Mouse (Mus musculus) heart, embryonic 14.5 days (tissue): ENCODE results near the gene Sept6. TPM values are rescaled to one million over a fixed set of nuclear protein-coding genes. Genes with fewer than 3 reads are reported as not detected.
A peak's percentile ranks its signal among the peaks of the same experiment; 100 is the strongest.

Experiments
- ATAC-seq: fragments of 200-750 bp; cut with Nextera tagmentation; 2 replicates; pipeline ENCODE4 v1.8.0; 2017; ENCODE audit warnings: low read depth, moderate TSS enrichment; ENCODE audit not compliant: insufficient number of reproducible peaks, insufficient read depth, low FRiP score
- H3K27ac ChIP-seq, 2 experiments: fragments of 200-500 bp in 1 of 2; fragments of 300-500 bp in 1 of 2; sonication (generic) in 1 of 2; replicated peaks in 1 of 2; 2 replicates each; pipeline ENCODE4 v1.5.1; 2012 to 2014; ENCODE audit warnings: low read depth in 2 of 2, low read length in 2 of 2, control low read depth in 1 of 2, mild to moderate bottlenecking in 1 of 2, mixed read lengths in 1 of 2; ENCODE audit not compliant: control insufficient read depth in 1 of 2, insufficient read depth in 1 of 2
- H3K27me3 ChIP-seq: fragments of 300-500 bp; sonication (generic); 2 replicates; pipeline ENCODE4 v1.6.1; 2014; ENCODE audit warnings: mild to moderate bottlenecking, low read length, control low read depth; ENCODE audit not compliant: control insufficient read depth, insufficient read depth
- H3K36me3 ChIP-seq: fragments of 300-500 bp; sonication (generic); 2 replicates; pipeline ENCODE4 v1.6.1; 2014; ENCODE audit warnings: mild to moderate bottlenecking, control low read depth, low read length, mixed read lengths; ENCODE audit not compliant: control insufficient read depth, insufficient read depth
- H3K4me1 ChIP-seq, 2 experiments: fragments of 200-500 bp in 1 of 2; fragments of 300-500 bp in 1 of 2; sonication (generic) in 1 of 2; 2 replicates each; pipeline ENCODE4 v1.6.1; 2012 to 2014; ENCODE audit warnings: low read length in 2 of 2, control low read depth in 1 of 2, mixed read lengths in 1 of 2; ENCODE audit not compliant: control insufficient read depth in 2 of 2, insufficient read depth in 2 of 2
- H3K4me2 ChIP-seq: fragments of 300-500 bp; sonication (generic); 2 replicates; pipeline ENCODE4 v1.6.1; 2014; ENCODE audit warnings: mild to moderate bottlenecking, low read length
- H3K4me3 ChIP-seq, 2 experiments: fragments of 200-500 bp in 1 of 2; fragments of 300-500 bp in 1 of 2; sonication (generic) in 1 of 2; 2 replicates each; pipeline ENCODE4 v1.5.1; 2012 to 2014; ENCODE audit warnings: low read length in 2 of 2, mild to moderate bottlenecking in 2 of 2, control low read depth in 1 of 2, low read depth in 1 of 2, moderate library complexity in 1 of 2; ENCODE audit not compliant: control insufficient read depth in 1 of 2, insufficient read depth in 1 of 2
- H3K9ac ChIP-seq: fragments of 300-500 bp; sonication (generic); 2 replicates; pipeline ENCODE4 v1.6.1; 2014; ENCODE audit warnings: mild to moderate bottlenecking, low read length
- H3K9me3 ChIP-seq: fragments of 300-500 bp; sonication (generic); 2 replicates; pipeline ENCODE4 v1.6.1; 2016; ENCODE audit warnings: low read length, control low read depth; ENCODE audit not compliant: control insufficient read depth
- WGBS: fragments of 180-500 bp; shearing (Covaris S2); extraction: QIAGEN DNeasy Blood & Tissue Kit; methylation state at CpG from one replicate; pipeline ENCODE4 v1.1.7; 2014; 5-methylcytosine and 5-hydroxymethylcytosine counted together
- polyA plus RNA-seq: library from polyadenylated mRNA; unstranded; fragments of >200 nt; fragmentation: Nextera tagmentation; extraction: Ambion mirVana; gene quantifications from 2 replicates; pipeline ENCODE4 v1.2.1, GENCODE M21; 2014

Gene Sept6
- polyA plus RNA-seq, 1 experiment from 2014 or later: 55.9 TPM

GRCm38 (mm10) chrX:36864609-36865328, 126.8 kb downstream of the Sept6 start:
- ATAC-seq: no peak
- no peaks in the 10 kb centered on the region for H3K36me3 ChIP-seq
- H3K9me3 ChIP-seq: no peaks in the 10 kb centered on the region
- peak overlapping the region; percentile 42 to 59; a peak in 3 of 4 replicates for H3K4me3 ChIP-seq
- peak overlapping the region in 1 of 2 experiments; percentile 68; a peak in 1 of 4 replicates for H3K27ac ChIP-seq
- H3K27me3 ChIP-seq: no peaks in the 10 kb centered on the region
- H3K9ac ChIP-seq: peak overlapping the region; percentile 70
- 48% methylated on average over 8 of the region's 8 CpGs for WGBS
- H3K4me2 ChIP-seq: peak overlapping the region; percentile 55
- peaks cover 0 to 6% of the 10 kb centered on the region in 2 experiments; a peak in 1 of 4 replicates for H3K4me1 ChIP-seq

- ATAC-seq: peak; percentile 59; the same call in 1 of the 2 replicates
- Histone ChIP-seq H3K36me3 (no peaks in the 10 kb centered on the region), H3K4me1 (peaks cover 0 to 6% of the 10 kb centered on the region in 2 experiments; a peak in 1 of 4 replicates), H3K27me3 (no peaks in the 10 kb centered on the region), H3K4me2 (peak overlapping the region; percentile 64), H3K4me3 (peak overlapping the region; percentile 42 to 59), H3K27ac (peak overlapping the region; percentile 68; a peak in 3 of 4 replicates), H3K9me3 (no peaks in the 10 kb centered on the region), H3K9ac (peak overlapping the region; percentile 70)
- WGBS: 18% methylated on average over 37 of the region's 44 CpGs
These were observed 127.6 kb downstream of the Sept6 start for GRCm38 (mm10) chrX:36863766-36864608.

Other genes with a start within 250 kb of the Sept6 start
- gene Slc25a43, start 248.1 kb downstream of the Sept6 start, polyA plus RNA-seq: 3.8 and 4.4 TPM in 2 replicates
- 1,151 and 1,230 TPM in 2 replicates for gene Slc25a5, start 196.1 kb downstream of the Sept6 start, polyA plus RNA-seq
- gene Ube2a, start 117.9 kb downstream of the Sept6 start, polyA plus RNA-seq: 157 and 162 TPM in 2 replicates
- gene C330007P06Rik, start 117.7 kb downstream of the Sept6 start, polyA plus RNA-seq: 20.0 and 21.1 TPM in 2 replicates
- gene Nkrf, start 88.9 kb downstream of the Sept6 start, polyA plus RNA-seq: 0.78 and 0.86 TPM in 2 replicates
- gene Sowahd, start 57.1 kb upstream of the Sept6 start, polyA plus RNA-seq: 0.20 TPM in 1 of 2 replicates, not detected in the other
- gene Rpl39, start 93.6 kb upstream of the Sept6 start, polyA plus RNA-seq: 409 and 451 TPM in 2 replicates
- 14.3 and 14.9 TPM in 2 replicates for gene Upf3b, start 118.5 kb upstream of the Sept6 start, polyA plus RNA-seq
- gene Nkap, start 135.0 kb upstream of the Sept6 start, polyA plus RNA-seq: 12.8 and 13.0 TPM in 2 replicates
- 0.15 and 0.22 TPM in 2 replicates for gene Akap14, start 177.0 kb upstream of the Sept6 start, polyA plus RNA-seq
- 948 and 990 TPM in 2 replicates for gene Ndufa1, start 199.4 kb upstream of the Sept6 start, polyA plus RNA-seq
- 6.3 and 7.4 TPM in 2 replicates for gene Rnf113a1, start 199.5 kb upstream of the Sept6 start, polyA plus RNA-seq
- gene Gm9, start 219.2 kb upstream of the Sept6 start, polyA plus RNA-seq: not detected in 2 replicates
- gene Rhox1, start 230.5 kb upstream of the Sept6 start, polyA plus RNA-seq: not detected in 2 replicates